9 mouse cellular contexts compared by ENCODE assay signal in genomic region chr1:191153052-191153451, GRCm38 (mm10). TPM values are rescaled to one million over a fixed set of nuclear protein-coding genes. Genes with fewer than 3 reads are reported as not detected.
A peak's percentile ranks its signal among the peaks of the same experiment; 100 is the strongest.
DNase-seq lines count a peak whose midpoint lies in the region; ATAC-seq and TF ChIP-seq lines count a peak whose summit lies in the region.
"Had no signal": no experiment of that assay in that cellular context is flagged by ENCODE, and none has a peak within 500 bp of the region (broad histone marks: within the 10 kb centered on the region; RNA-seq: fewer than 3 reads in every experiment).

No protein-coding gene starts in this region.

- H3K27ac ChIP-seq in lung, embryonic 14.5 days (ENCODE audit: low read depth), result no peak overlapping the region
- H3K27ac ChIP-seq: limb, embryonic 12.5 days had no signal

- H3K9ac ChIP-seq in lung, embryonic 14.5 days, result no peak overlapping the region
- H3K9ac ChIP-seq: limb, embryonic 12.5 days had no signal

- no peak overlapping the region for H3K4me3 ChIP-seq in lung, embryonic 14.5 days (ENCODE audit: low read depth, low read length)
- H3K4me3 ChIP-seq: limb, embryonic 12.5 days had no signal

- peak; percentile 87 for TF ChIP-seq CTCF in lung, embryonic 14.5 days (IDR thresholded peaks at IDR 0.05; ENCODE audit: low read depth)

- H3K36me3 ChIP-seq in lung, embryonic 14.5 days (ENCODE audit: insufficient read depth), result no peaks in the 10 kb centered on the region
- H3K36me3 ChIP-seq: limb, embryonic 12.5 days had no signal

- H3K4me1 ChIP-seq in lung, embryonic 14.5 days (ENCODE audit: insufficient read depth), result no peaks in the 10 kb centered on the region
- H3K4me1 ChIP-seq: limb, embryonic 12.5 days had no signal

- 10% methylated on average over 4 of the region's 4 CpGs for WGBS in lung, embryonic 14.5 days

- H3K27me3 ChIP-seq in lung, embryonic 14.5 days (ENCODE audit: insufficient read depth, low read length), result no peaks in the 10 kb centered on the region
- H3K27me3 ChIP-seq: limb, embryonic 12.5 days had no signal

- no peak overlapping the region for H3K4me2 ChIP-seq in lung, embryonic 14.5 days
- H3K4me2 ChIP-seq: limb, embryonic 12.5 days had no signal

- H3K9me3 ChIP-seq in lung, embryonic 14.5 days (ENCODE audit: low read depth, low read length), result no peaks in the 10 kb centered on the region; the same call in 1 of the 2 replicates

- intact Hi-C loops in heart, postnatal 25 days (cut with DNase I), result loop anchor here (5.0 kb wide), 1 partner anchor 124 kb away; no protein-coding TSS in a partner anchor

- ATAC-seq in CD4-positive, CD25-positive, alpha-beta regulatory T cell, adult 4 months, result peak; percentile 85
- no peak for ATAC-seq in lung, embryonic 14.5 days (ENCODE audit: insufficient read depth)

- peak; percentile 87 for DNase-seq in heart, adult 11 months
- DNase-seq in heart, postnatal 25 days (ENCODE audit: low spot score), result no peak
- peak; percentile 21 for DNase-seq in c-Kit-positive CD71-positive TER-119-positive erythroid progenitor cells, embryonic 14.5 days (ENCODE audit: low spot score)
- peak; percentile 11 to 40 for DNase-seq in frontal cortex, postnatal 36 days (ENCODE audit: low spot score in 2 of 2)
- peak; percentile 52 for DNase-seq in kidney, adult 9 months
- DNase-seq in lung, embryonic 14.5 days, result peak; percentile 74
- DNase-seq in spleen, adult 12 weeks (ENCODE audit: low spot score), result peak; percentile 17

RNA-seq across cellular contexts. Expression of gene Fam71a, which starts 11.6 kb away (rescaled TPM):
- not detected for total RNA-seq in heart, postnatal 25 days (2021)
- polyA plus RNA-seq in CD4-positive, CD25-positive, alpha-beta regulatory T cell, adult 4 months (2017; shearing (Covaris generic)), result not detected
- polyA plus RNA-seq in lung, embryonic 14.5 days (2014; fragmentation: Nextera tagmentation; extraction: Ambion mirVana), result not detected in 2 replicates
- polyA plus RNA-seq: limb, embryonic 12.5 days had no signal

RNA-seq across cellular contexts. Expression of gene Batf3, which starts 55.4 kb away (rescaled TPM):
- under 1 TPM; 0.83 to 0.89 TPM for total RNA-seq in heart, postnatal 25 days (2021)
- polyA plus RNA-seq in CD4-positive, CD25-positive, alpha-beta regulatory T cell, adult 4 months (2017; shearing (Covaris generic)), result not detected
- 14.2 and 15.0 TPM in 2 replicates for polyA plus RNA-seq in lung, embryonic 14.5 days (2014; fragmentation: Nextera tagmentation; extraction: Ambion mirVana)

Comparison
In these comparisons a context has a peak if more than half of its experiments do, and no peak if none do; other contexts are left out.
1. RNA of gene Batf3, which starts 55.4 kb away (polyA plus RNA-seq): 14.2 to 15.0 TPM in lung, embryonic 14.5 days; not detected in CD4-positive, CD25-positive, alpha-beta regulatory T cell, adult 4 months; every median in the first group is over 10 times any median in the second.